Mouse (Mus musculus) kidney, postnatal 0 days (tissue): ENCODE data around the gene Gpr34. TPM values are rescaled to one million over a fixed set of nuclear protein-coding genes. Genes with fewer than 3 reads are reported as not detected.

Experiments
- ATAC-seq: fragments of 200-750 bp; cut with Nextera tagmentation; replicated peaks from 2 replicates; pipeline ENCODE4 v1.8.0; 2017; ENCODE audit warnings: low read depth, moderate number of reproducible peaks, moderate TSS enrichment, moderate library complexity; ENCODE audit not compliant: low FRiP score
- DNase-seq: peaks from one replicate; pipeline ENCODE4 v3.0.0-alpha.2; 2016; ENCODE audit warnings: low spot score
- H3K27ac ChIP-seq: fragments of 300-500 bp; sonication (generic); 2 replicates; pipeline ENCODE4 v1.5.1; 2014; ENCODE audit warnings: mild to moderate bottlenecking
- H3K27me3 ChIP-seq: fragments of 300-500 bp; sonication (generic); 2 replicates; pipeline ENCODE4 v1.6.1; 2014; ENCODE audit warnings: low read length, mixed read lengths; ENCODE audit not compliant: insufficient read depth
- H3K36me3 ChIP-seq: fragments of 300-500 bp; sonication (generic); 2 replicates; pipeline ENCODE4 v1.6.1; 2014; ENCODE audit warnings: low read length, mixed read lengths; ENCODE audit not compliant: insufficient read depth
- H3K4me1 ChIP-seq: fragments of 300-500 bp; sonication (generic); replicated peaks from 2 replicates; pipeline ENCODE4 v1.6.1; 2014; ENCODE audit warnings: antibody characterized with exemption, low read length, mixed read lengths; ENCODE audit not compliant: insufficient read depth
- H3K4me2 ChIP-seq: fragments of 300-500 bp; sonication (generic); 2 replicates; pipeline ENCODE4 v1.6.1; 2014; ENCODE audit warnings: mild to moderate bottlenecking, low read length, moderate library complexity, mixed read lengths
- H3K4me3 ChIP-seq: fragments of 300-500 bp; sonication (generic); replicated peaks from 2 replicates; pipeline ENCODE4 v1.5.1; 2014; ENCODE audit warnings: low read depth, low read length
- H3K9ac ChIP-seq: fragments of 300-500 bp; sonication (generic); 2 replicates; pipeline ENCODE4 v1.6.1; 2014; ENCODE audit warnings: low read depth, low read length
- H3K9me3 ChIP-seq: fragments of 300-500 bp; sonication (generic); replicated peaks from 2 replicates; pipeline ENCODE4 v1.6.1; 2016; ENCODE audit warnings: low read length, inconsistent platforms, mixed read lengths
- CTCF ChIP-seq: IDR thresholded peaks from 2 replicates; pipeline ENCODE4 v1.5.1; 2016; ENCODE audit warnings: antibody characterized with exemption, low read depth, mild to moderate bottlenecking, moderate library complexity
- WGBS: fragments of 180-500 bp; shearing (Covaris S2); extraction: QIAGEN DNeasy Blood & Tissue Kit; methylation state at CpG from one replicate; pipeline ENCODE4 v1.1.7; 2014; 5-methylcytosine and 5-hydroxymethylcytosine counted together
- polyA plus RNA-seq: library from polyadenylated mRNA; unstranded; fragments of >200 nt; fragmentation: Nextera tagmentation; extraction: Ambion mirVana; gene quantifications from 2 replicates; pipeline ENCODE4 v1.2.1, GENCODE M21; 2015

The Gpr34 gene
- polyA plus RNA-seq, 1 experiment from 2014 or later, result 1.6 TPM

DNA sequence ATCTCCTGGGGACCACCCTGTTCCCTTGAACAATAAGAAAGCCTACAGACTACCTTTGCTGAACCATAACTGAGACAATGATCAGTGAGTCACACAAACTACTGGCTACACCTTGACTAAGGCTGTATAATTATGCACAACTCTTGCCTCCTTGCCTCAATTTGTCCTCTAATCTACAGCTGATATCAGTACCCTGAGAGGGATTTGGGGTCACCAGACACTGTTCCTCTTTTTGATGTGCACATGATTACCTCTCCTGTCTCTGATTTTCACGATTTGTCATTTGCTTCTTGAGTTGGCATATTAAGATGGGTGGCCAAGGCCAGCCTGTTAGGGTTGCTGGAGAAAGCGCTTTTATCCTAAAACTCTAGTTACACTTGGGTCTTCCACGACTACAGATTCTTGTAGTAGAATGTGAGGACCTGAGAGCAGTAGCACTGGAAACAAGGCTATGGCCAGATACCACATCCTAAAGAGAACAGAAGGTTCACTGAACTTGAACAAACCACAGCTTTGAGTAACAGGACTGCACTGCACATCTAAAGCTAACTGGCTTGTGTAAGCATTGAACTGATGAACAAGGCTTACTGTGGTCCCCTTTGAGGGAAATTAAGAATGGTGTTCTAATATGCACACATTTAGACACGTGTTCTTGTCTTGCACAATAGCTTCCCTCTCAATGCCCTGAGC is 27.5 kb downstream of the Gpr34 start:
- Histone ChIP-seq H3K27me3 (no peaks in the 10 kb centered on the region), H3K4me1 (no peaks in the 10 kb centered on the region), H3K9me3 (no peaks in the 10 kb centered on the region), H3K4me3 (no peak overlapping the region), H3K9ac (no peak overlapping the region), H3K4me2 (no peak overlapping the region), H3K27ac (no peak overlapping the region), H3K36me3 (no peaks in the 10 kb centered on the region)
- no peak for TF ChIP-seq CTCF
- no peak for ATAC-seq
- DNase-seq, result no peak
- WGBS, result 76% methylated on average over 4 of the region's 4 CpGs

DNA sequence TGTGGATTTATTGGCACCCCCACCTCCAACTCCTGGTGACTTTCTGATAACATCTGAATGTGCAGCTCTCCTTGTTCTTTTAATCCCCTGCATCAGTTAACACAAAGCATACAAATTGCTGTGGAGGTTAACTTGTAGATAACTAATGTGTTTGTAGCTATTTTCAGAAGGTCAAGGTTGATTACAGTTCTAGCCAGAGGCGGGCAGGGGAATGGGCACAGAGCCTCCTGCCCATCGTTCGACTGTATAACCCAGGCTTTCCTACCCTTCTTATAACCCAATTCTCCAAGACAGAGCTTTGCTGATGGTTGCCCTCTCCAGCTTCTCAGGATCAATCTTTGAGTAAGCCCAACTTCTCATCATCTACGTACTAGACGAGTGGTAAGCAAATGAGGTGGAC is 29.2 kb downstream of the Gpr34 start, which contains the start of gene Gpr82:
Gene Gpr82, plus strand, starts transcription at position 301 of the 400 bp plus-strand sequence.
- Histone ChIP-seq H3K36me3 (no peaks in the 10 kb centered on the region), H3K4me3 (no peak within 1 kb of the TSS), H3K9ac (no peak within 1 kb of the TSS), H3K9me3 (no peaks in the 10 kb centered on the region), H3K27ac (no peak within 1 kb of the TSS), H3K4me2 (no peak within 1 kb of the TSS), H3K4me1 (no peaks in the 10 kb centered on the region), H3K27me3 (no peaks in the 10 kb centered on the region)
- no peak for DNase-seq
- TF ChIP-seq CTCF, result no peak
- 93% methylated on average over 5 of the region's 5 CpGs for WGBS
- no peak for ATAC-seq

DNA sequence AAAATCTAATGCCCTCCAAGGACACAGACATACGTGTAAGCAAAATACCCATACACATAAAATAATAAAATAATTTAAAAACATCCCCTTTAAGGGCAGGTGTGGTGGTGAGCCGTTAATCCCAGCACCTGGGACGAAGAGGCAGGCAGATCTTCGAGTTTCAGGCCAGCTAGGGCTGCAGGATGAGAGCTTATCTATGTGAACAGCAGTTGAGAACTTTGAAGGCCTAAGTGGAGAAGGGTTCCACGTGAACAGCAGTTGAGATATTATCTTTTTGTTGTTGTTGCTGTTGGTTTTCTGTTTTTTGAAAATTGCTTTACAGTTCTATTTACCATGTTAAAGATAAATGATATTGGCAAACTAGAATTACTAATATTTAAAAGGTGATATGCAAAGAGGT is 37.0 kb downstream of the Gpr34 start:
- WGBS, result 77% methylated on average over 5 of the region's 5 CpGs
- DNase-seq (no peak), ATAC-seq (no peak)
- no peak for TF ChIP-seq CTCF
- Histone ChIP-seq H3K27ac (no peak overlapping the region), H3K9me3 (no peaks in the 10 kb centered on the region), H3K36me3 (no peaks in the 10 kb centered on the region), H3K4me2 (no peak overlapping the region), H3K27me3 (no peaks in the 10 kb centered on the region), H3K9ac (no peak overlapping the region), H3K4me3 (no peak overlapping the region), H3K4me1 (no peaks in the 10 kb centered on the region)

DNA sequence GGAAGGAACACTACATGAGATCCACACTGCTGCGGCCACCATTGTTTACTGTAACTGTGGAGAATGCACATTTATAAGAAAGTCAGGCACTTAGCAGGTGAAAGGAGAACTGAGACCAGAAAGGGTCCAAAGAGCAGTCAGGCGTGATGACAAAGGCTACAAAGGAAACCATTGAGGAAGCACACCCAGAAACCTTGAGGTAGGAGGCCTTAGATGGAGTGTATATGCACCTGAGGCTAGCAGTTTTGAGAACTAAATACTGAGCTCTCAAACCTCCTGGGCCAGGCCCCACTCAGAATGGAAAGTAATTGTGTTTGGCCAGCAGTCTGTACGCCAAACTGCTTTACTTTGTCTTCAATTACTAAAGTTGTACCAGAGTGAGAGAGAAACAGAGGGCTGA is 38.5 kb downstream of the Gpr34 start:
- no peaks in the 10 kb centered on the region for H3K36me3 ChIP-seq
- no peak overlapping the region for H3K9ac ChIP-seq
- DNase-seq (no peak), ATAC-seq (no peak)
- no peaks in the 10 kb centered on the region for H3K4me1 ChIP-seq
- H3K27ac ChIP-seq, result no peak overlapping the region
- WGBS, result 77% methylated on average over 3 of the region's 3 CpGs
- H3K9me3 ChIP-seq, result no peaks in the 10 kb centered on the region
- H3K27me3 ChIP-seq, result no peaks in the 10 kb centered on the region
- H3K4me3 ChIP-seq, result no peak overlapping the region
- no peak for TF ChIP-seq CTCF
- no peak overlapping the region for H3K4me2 ChIP-seq

DNA sequence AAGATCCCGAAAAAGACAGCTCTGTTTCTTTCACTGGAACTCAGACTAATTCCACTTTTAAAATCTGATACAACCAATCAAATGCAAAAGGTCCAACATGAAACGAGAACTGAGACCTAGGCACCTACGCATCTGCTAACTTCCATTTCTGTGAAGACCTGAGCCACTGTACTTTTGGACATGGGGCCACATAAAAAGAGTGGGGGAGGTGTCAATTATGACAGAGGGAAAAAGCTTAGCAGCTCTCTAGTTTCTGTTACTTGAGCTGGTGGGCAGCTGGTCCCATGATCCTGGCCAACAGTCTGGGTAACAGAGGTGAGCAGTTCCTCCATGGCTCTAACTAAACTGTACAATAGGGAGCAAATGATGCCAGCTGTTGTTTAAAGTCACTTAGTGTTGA is 41.1 kb downstream of the Gpr34 start:
- Histone ChIP-seq H3K4me1 (no peaks in the 10 kb centered on the region), H3K27ac (no peak overlapping the region), H3K27me3 (no peaks in the 10 kb centered on the region), H3K4me3 (no peak overlapping the region), H3K9me3 (no peaks in the 10 kb centered on the region), H3K4me2 (no peak overlapping the region), H3K36me3 (no peaks in the 10 kb centered on the region), H3K9ac (no peak overlapping the region)
- TF ChIP-seq CTCF, result no peak
- no peak for DNase-seq
- WGBS, result 81% methylated on average over 3 of the region's 3 CpGs
- ATAC-seq, result no peak

DNA sequence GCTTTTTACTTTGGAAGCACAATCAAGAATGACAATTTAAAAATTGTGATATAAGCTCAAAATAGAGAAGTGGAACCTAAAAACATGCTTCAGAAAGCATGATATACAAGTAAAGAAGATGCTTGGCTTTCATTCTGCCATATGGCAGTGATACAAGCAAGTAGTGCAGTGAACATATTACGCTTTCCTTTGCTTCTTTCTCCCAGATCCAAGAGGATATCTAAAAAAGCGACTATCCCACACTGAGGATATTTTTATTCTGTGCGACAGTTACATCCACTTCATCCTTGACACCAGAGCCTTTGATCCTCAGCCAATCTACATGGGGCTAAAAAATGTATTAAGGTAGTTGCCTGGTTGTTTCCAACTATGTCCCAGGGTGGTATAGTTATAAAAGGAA is 49.9 kb downstream of the Gpr34 start:
- no peaks in the 10 kb centered on the region for H3K27me3 ChIP-seq
- TF ChIP-seq CTCF, result no peak
- no peaks in the 10 kb centered on the region for H3K4me1 ChIP-seq
- H3K27ac ChIP-seq, result no peak overlapping the region
- H3K9me3 ChIP-seq, result no peaks in the 10 kb centered on the region
- no peak overlapping the region for H3K4me3 ChIP-seq
- no peak overlapping the region for H3K4me2 ChIP-seq
- WGBS, result 91% methylated on average over 3 of the region's 3 CpGs
- H3K36me3 ChIP-seq, result no peaks in the 10 kb centered on the region
- no peak overlapping the region for H3K9ac ChIP-seq
- DNase-seq (no peak), ATAC-seq (no peak)

DNA sequence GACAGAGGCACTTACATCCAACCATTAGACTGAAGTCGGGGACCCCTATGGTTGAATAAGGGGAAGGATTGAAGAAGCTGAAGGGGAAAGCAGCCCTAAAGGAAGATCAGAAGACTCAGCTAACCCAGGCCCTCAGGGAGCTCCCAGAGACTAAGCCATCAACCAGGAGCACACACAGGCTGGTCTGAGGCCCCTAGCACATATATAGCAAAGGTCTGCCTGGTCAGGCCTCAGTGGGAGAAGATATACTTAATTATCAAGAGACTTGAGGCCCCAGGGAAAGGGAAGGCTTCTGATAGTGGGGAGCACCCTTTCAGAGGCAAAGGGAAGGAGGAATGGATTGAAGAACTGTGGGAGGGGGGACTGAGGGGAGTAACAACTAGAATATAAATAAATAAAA is 54.7 kb downstream of the Gpr34 start:
- Histone ChIP-seq H3K4me2 (no peak overlapping the region), H3K4me1 (no peaks in the 10 kb centered on the region), H3K36me3 (no peaks in the 10 kb centered on the region), H3K9me3 (no peaks in the 10 kb centered on the region), H3K27ac (no peak overlapping the region), H3K9ac (no peak overlapping the region), H3K27me3 (no peaks in the 10 kb centered on the region), H3K4me3 (no peak overlapping the region)
- DNase-seq (no peak), ATAC-seq (no peak)
- no peak for TF ChIP-seq CTCF
- WGBS, result 94% methylated on average over 1 of the region's 1 CpGs
